Mouse (Mus musculus) C2C12 (cell line): ENCODE data around the gene Ugt1a6b.

Source experiments
- CEBPB ChIP-seq: IDR thresholded peaks from one replicate; pipeline ENCODE4 v1.6.1; 2011; ENCODE audit warnings: low read depth, mild to moderate bottlenecking, control low read depth, moderate library complexity
- CTCF ChIP-seq: IDR thresholded peaks from one replicate; pipeline ENCODE4 v1.5.1; 2011; ENCODE audit not compliant: control insufficient read depth, insufficient read depth, insufficient read length
- FOSL1 ChIP-seq: IDR thresholded peaks from one replicate; pipeline ENCODE4 v1.8.0; 2011; ENCODE audit warnings: mild to moderate bottlenecking, low read length; ENCODE audit not compliant: poor library complexity, insufficient read depth, severe bottlenecking
- MAX ChIP-seq: IDR thresholded peaks from one replicate; pipeline ENCODE4 v1.6.1; 2011; ENCODE audit warnings: mild to moderate bottlenecking, control low read depth
- MYOG ChIP-seq: IDR thresholded peaks from one replicate; pipeline ENCODE4 v1.6.1; 2011; ENCODE audit not compliant: control insufficient read depth, insufficient read length; ENCODE audit errors: extremely low read depth
- USF1 ChIP-seq: IDR thresholded peaks from one replicate; pipeline ENCODE4 v1.6.1; 2011; ENCODE audit warnings: low read depth, mild to moderate bottlenecking, control low read depth, moderate library complexity

DNA sequence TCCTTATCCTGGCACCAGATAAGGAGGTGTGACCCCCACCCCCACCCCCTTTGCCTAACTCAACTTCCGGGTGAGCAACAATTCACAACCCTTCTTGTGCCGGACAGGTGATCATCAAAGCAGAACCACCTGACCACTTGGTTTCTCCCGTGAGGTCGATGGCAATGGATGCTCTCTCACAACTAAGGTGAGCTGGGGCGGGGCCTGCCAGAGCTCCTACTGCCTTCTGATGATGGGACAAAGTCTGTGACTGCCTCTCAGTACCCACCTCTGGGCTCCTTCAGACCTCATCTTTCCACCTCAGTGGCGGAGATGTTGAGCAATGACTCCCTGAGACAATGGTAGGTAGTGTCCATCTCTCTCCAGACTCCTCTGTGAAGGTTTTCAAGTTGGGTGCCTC lies 142.8 kb downstream of the Ugt1a6b start:
- no peak for TF ChIP-seq CTCF
- TF ChIP-seq USF1: no peak
- no peak for TF ChIP-seq CEBPB
- TF ChIP-seq MAX: no peak
- no peak for TF ChIP-seq FOSL1
- TF ChIP-seq MYOG: no peak
